Mouse (Mus musculus): ENCODE results near the gene Bcl2l10. TPM values are rescaled to one million over a fixed set of nuclear protein-coding genes. Genes with fewer than 3 reads are reported as not detected.

The Bcl2l10 gene
- polyA plus RNA-seq, 1 experiment from 2014 or later, result not detected

GRCm38 (mm10) chr9:75384337-75384962 is 36.9 kb downstream of the Bcl2l10 start:
- no peak for DNase-seq (ENCODE audit: low spot score)
- H3K4me3 ChIP-seq, result no peak overlapping the region
- 86% methylated on average over 3 of the region's 3 CpGs for WGBS
- no peaks in the 10 kb centered on the region for H3K4me1 ChIP-seq
- H3K27me3 ChIP-seq (replicated peaks; ENCODE audit: low read depth, poor library complexity, severe bottlenecking), result no peaks in the 10 kb centered on the region
- H3K27ac ChIP-seq (replicated peaks), result no peak overlapping the region
- H3K36me3 ChIP-seq (replicated peaks), result peaks cover 44% of the 10 kb centered on the region
- no peaks in the 10 kb centered on the region for H3K9me3 ChIP-seq

GRCm38 (mm10) chr9:75385218-75385974 is 37.8 kb downstream of the Bcl2l10 start:
- Histone ChIP-seq H3K27me3 (replicated peaks; ENCODE audit: low read depth, poor library complexity, severe bottlenecking) (no peaks in the 10 kb centered on the region), H3K36me3 (replicated peaks) (peaks cover 53% of the 10 kb centered on the region), H3K9me3 (no peaks in the 10 kb centered on the region), H3K4me1 (no peaks in the 10 kb centered on the region), H3K4me3 (no peak overlapping the region), H3K27ac (replicated peaks) (no peak overlapping the region)
- 87% methylated on average over 9 of the region's 9 CpGs for WGBS
- DNase-seq (ENCODE audit: low spot score), result no peak

GRCm38 (mm10) chr9:75393251-75393650 is 45.7 kb downstream of the Bcl2l10 start:
- no peak for DNase-seq (ENCODE audit: low spot score)
- Histone ChIP-seq H3K27ac (replicated peaks) (no peak overlapping the region), H3K9me3 (no peaks in the 10 kb centered on the region), H3K4me1 (no peaks in the 10 kb centered on the region), H3K4me3 (no peak overlapping the region), H3K36me3 (replicated peaks) (peaks cover 100% of the 10 kb centered on the region), H3K27me3 (replicated peaks; ENCODE audit: low read depth, poor library complexity, severe bottlenecking) (no peaks in the 10 kb centered on the region)
- 84% methylated on average over 12 of the region's 12 CpGs for WGBS

- DNase-seq (ENCODE audit: low spot score), result no peak
- H3K9me3 ChIP-seq, result no peaks in the 10 kb centered on the region
- H3K4me3 ChIP-seq, result no peak overlapping the region
- H3K27me3 ChIP-seq (replicated peaks; ENCODE audit: low read depth, poor library complexity, severe bottlenecking), result no peaks in the 10 kb centered on the region
- peaks cover 86% of the 10 kb centered on the region for H3K36me3 ChIP-seq (replicated peaks)
- WGBS, result 92% methylated on average over 6 of the region's 6 CpGs
- H3K27ac ChIP-seq (replicated peaks), result no peak overlapping the region
- no peaks in the 10 kb centered on the region for H3K4me1 ChIP-seq
These were observed 48.4 kb downstream of the Bcl2l10 start for GRCm38 (mm10) chr9:75395971-75396370.

GRCm38 (mm10) chr9:75399069-75399468 is 51.5 kb downstream of the Bcl2l10 start:
- no peak for DNase-seq (ENCODE audit: low spot score)
- WGBS, result 91% methylated on average over 4 of the region's 4 CpGs
- Histone ChIP-seq H3K27ac (replicated peaks) (no peak overlapping the region), H3K4me3 (no peak overlapping the region), H3K36me3 (replicated peaks) (peaks cover 55% of the 10 kb centered on the region), H3K9me3 (no peaks in the 10 kb centered on the region), H3K4me1 (peaks cover 18% of the 10 kb centered on the region), H3K27me3 (replicated peaks; ENCODE audit: low read depth, poor library complexity, severe bottlenecking) (no peaks in the 10 kb centered on the region)

GRCm38 (mm10) chr9:75400639-75401038 is 53.1 kb downstream of the Bcl2l10 start:
- peaks cover 39% of the 10 kb centered on the region for H3K36me3 ChIP-seq (replicated peaks)
- 87% methylated on average over 5 of the region's 5 CpGs for WGBS

More at GRCm38 (mm10) chr9:75400639-75401038, 53.1 kb downstream of the Bcl2l10 start:
- no peaks in the 10 kb centered on the region for H3K9me3 ChIP-seq
- H3K27me3 ChIP-seq (replicated peaks; ENCODE audit: low read depth, poor library complexity, severe bottlenecking), result no peaks in the 10 kb centered on the region
- no peak for DNase-seq (ENCODE audit: low spot score)
- H3K4me3 ChIP-seq, result no peak overlapping the region
- peaks cover 27% of the 10 kb centered on the region for H3K4me1 ChIP-seq
- no peak overlapping the region for H3K27ac ChIP-seq (replicated peaks)

Other genes with a start within 250 kb of the Bcl2l10 start
- gene Myo5c, start 115.7 kb upstream of the Bcl2l10 start, polyA plus RNA-seq (2016; fragmentation: Nextera tagmentation; extraction: Ambion mirVana), result 1.2 and 1.3 TPM in 2 replicates
- gene Gnb5, start 41.5 kb upstream of the Bcl2l10 start, polyA plus RNA-seq (2016; fragmentation: Nextera tagmentation; extraction: Ambion mirVana), result 22.4 and 24.5 TPM in 2 replicates
- gene Mapk6, start 62.2 kb downstream of the Bcl2l10 start, polyA plus RNA-seq (2016; fragmentation: Nextera tagmentation; extraction: Ambion mirVana), result 149 and 151 TPM in 2 replicates
- gene Leo1, start 93.8 kb downstream of the Bcl2l10 start, polyA plus RNA-seq (2016; fragmentation: Nextera tagmentation; extraction: Ambion mirVana), result 53.9 and 57.7 TPM in 2 replicates
- gene Tmod3, start 211.9 kb downstream of the Bcl2l10 start, polyA plus RNA-seq (2016; fragmentation: Nextera tagmentation; extraction: Ambion mirVana), result 81.0 and 99.2 TPM in 2 replicates